Mouse (Mus musculus) heart, adult 11 months (tissue): Measurements from ENCODE around the gene Tbc1d9.

ENCODE experiments used
- DNase-seq: peaks from one replicate; pipeline ENCODE4 v3.0.0; 2022

The Tbc1d9 gene

DNA sequence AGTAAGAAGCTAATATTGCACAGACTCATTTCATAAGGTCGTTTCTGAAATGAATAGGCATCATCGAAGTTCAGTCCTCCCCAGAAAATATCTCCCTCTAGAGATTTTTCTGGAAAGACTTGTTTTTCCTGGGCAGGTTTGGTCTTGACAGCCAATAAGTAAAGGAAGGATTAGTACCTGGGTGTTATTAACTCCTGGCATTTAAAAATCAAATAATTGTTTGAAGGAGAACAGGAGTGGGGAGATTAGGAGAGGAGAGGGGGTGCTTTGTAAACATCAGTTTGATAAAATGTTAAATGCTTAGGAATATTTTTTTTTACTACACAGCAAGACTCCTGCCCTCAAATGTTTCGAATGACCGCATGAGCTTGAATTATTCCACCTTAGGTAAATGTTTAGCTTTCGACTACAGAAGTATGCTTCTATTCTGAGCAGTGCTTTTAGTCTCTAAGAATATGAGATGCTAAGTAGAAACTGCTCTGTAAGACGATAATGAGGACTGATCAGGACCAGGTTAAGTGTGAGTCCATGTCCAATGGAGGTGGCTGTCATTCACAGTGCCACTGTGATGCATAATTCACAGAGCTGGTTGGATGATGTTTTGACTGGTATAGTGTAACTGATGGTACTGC lies 16.8 kb downstream of the Tbc1d9 start:
- no peak for DNase-seq

DNA sequence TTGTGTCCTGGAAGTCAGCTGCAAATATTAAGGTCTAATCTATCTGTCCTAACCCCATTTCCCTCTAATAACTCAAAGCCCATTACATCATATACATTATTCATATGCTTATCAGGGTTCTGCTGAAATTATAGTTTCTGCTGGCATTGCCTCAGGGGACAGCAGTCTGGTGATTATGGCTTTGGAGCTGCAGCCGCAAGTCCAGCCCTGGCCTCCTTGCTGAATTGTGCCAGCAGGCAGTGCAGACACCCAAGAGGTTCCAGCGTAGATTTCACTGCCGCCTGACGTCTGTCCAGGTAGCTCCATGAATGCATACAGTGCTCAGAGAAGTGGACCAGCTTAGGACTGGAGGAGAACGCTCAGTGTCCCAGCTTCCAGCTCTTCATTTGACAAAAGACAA lies 17.6 kb downstream of the Tbc1d9 start:
- peak; percentile 78 for DNase-seq

DNA sequence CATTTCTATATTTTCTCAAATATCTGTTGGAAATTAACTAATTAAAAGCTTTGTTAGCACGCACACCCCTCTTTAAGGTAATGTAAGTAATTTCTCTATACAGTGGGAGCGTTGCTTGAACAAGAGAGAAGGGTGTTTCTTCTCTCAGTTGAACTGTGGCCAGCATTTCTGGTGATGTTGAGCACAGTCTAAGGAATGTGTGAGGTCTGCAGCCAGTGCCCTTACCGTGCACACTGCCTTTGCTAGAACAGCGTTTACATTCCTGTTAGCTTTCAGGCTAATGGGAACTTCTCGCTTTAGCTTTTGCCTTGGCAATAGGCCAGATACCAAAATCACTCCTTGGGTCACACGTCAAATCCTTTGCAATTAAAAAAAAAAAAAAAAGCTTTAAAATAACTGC lies 21.2 kb downstream of the Tbc1d9 start:
- peak; percentile 30 for DNase-seq

DNA sequence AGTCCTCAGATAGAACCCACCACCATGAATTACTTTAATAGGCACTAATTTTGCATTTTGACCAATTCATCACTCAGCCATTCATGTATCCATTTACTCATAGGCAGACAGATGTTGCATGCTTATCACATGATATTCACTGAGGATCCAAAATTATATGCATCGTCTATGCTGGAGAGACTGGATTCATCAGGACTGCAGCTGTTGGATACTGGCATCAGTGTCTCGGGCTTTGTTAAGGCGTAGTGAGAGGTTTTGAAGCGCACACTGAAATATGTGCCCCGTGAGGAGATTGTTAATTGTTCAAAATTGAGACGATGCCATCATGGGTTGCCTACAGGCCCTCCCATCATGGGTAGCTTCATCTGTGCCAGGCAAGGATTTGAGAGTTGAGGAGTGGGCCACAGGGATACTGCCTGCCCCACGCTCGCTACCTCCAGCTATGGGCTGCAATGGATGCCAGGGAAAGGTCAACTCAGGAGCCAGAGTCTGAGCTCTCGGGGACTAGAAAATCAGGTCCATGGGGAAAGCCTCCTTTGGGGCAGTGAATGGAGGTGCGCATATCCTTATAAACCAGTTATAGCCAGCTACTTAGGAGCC lies 22.3 kb downstream of the Tbc1d9 start:
- DNase-seq, result peak; percentile 61

DNA sequence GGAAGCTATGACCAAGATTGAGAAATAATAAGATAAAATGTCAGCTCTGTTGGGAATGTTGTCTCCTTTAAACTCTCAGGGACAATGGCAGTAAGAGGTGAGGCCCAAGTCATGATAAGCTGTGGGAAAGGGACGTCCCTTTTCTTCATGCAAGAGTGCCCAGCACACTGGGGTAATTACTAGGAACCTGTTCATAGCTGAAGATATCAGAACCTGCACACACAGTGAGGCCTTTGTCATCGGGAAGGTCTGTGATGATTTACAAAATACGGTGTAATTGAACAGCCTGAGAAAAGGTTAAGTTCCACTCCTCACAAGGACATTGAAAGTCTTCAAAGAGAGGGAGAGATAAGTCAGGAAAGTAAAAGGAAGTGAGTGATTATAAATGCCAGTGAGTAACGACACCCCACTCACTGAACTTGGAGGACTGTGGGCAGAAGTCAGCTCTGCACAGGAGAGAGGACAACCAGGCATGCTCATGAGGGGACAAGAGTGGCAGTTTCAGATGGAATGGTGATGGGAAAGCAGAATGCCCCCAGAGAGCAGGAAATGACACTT lies 24.5 kb downstream of the Tbc1d9 start:
- DNase-seq, result peak; percentile 36

DNA sequence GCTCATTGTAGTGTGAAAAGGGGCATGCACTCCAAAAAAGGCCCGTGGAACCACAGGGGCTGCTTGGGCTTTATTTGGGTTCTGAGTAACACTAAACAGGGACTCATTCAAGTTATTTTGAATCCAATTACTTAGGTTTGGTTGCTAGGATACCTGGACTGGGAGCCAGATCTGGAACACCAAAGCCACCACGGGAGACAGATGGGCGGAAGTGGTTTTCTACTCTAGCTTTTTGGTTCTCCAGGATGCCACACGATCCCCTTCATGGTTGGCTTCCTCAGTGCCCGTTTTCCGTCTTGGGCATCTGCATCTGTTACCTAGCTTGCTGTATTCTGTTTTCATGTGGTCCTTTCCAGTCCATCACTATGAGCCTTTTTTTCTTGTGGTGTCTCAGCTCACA lies 30.9 kb downstream of the Tbc1d9 start:
- no peak for DNase-seq

DNA sequence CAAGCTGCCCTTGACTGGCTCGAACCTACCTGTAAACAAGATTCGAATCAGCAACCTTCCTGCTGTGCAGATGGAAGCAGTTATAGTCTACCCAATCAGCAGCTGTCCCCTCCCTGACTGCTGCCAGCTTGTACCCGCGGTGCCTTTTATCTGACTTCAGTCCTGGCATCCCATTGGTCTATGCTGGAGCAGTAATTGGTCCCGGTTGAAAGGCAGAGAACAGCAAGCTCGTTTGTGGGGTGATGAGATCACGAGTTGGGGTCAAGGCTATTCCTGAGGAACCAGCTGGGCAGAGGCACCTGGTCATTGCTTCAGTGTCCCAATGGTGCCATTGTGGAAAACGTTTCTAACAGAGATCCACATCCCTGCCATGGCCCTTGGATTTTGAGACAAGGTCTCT lies 34.6 kb downstream of the Tbc1d9 start:
- no peak for DNase-seq

DNA sequence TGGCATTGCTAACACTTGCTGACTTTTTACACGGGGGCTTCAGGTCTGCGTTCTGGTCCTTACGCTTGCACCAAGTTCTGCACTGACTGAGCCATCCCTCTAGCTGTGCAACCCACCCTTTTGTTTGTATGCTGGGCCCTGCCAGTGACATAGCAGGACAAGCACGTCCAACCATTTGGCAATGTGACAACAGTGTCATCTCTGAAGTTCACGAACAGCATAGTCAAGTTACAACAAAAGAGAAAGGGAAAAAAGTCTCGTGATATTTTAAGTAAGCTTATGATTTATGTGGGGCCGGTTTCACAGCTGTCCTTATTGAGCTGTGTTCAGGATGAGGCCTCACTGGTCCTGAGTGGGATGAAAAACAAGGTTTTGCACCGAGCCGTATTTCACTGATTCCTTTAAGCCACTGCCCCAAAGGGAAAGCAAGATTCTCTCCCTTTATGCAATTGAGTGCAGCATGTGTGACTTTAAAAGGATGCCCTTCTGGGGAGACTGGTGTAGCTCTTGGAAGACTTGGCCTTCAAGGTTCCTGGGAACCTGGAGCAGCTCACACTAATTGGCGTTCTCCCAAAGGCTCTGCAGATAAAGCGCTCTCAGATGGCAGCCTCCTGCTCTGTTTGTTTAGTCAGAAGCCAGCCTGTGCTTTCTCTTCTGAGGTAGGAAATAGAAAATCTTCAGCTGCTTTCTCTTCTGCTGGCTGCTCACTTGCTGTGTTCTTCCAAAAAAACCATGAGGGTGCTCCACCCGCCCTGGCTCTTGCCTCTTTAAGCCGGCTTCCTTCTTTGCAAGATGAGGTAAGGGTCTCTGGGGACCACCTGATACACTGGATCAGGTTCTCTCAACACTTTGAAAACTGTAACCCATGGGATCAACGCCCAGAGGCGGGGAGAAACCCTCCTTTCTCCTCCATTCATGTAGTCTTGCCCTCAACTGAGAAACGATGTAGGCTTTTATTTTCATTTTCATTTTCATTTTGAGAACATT lies 35.3 kb downstream of the Tbc1d9 start:
- peak; percentile 92 for DNase-seq

DNA sequence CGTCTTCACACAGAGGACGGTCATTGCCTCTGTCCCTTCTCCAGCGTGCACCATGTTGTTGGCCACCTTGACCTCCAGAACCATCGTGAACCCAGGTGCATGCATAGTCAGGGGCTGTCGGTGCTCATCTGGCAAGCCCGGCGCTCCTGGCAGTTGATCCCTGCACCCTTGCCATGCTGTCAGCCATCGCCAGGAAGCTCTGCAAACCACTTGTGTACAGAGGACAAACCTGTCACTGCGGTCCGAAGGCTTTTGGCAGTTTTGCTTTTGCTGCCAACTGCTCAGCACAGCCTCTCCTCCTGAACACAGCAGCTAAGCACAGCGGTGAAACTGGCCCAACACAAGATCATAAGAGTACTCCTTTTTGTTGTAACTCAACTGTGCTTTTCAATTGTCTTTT lies 37.8 kb downstream of the Tbc1d9 start:
- DNase-seq, result peak; percentile 88

DNA sequence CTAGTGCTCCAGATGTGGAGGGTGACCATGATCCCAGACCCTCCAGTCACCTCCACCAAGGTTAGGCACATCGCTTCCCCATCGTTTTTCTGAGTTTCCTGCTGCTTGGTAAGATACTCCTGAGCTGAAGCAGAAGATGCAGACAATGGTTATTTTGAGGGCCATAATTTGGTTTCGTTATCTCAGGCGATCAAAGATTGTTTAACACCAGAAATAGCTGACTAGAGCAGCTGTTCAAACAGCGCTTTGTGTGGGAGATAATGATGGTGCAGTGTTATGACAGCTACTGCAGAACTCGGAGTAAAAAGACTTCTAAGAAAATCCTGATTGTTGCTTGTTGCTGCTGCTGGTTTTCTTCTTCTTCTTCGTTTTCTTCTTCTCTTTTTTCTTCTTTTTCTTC lies 40.8 kb downstream of the Tbc1d9 start:
- DNase-seq, result no peak

DNA sequence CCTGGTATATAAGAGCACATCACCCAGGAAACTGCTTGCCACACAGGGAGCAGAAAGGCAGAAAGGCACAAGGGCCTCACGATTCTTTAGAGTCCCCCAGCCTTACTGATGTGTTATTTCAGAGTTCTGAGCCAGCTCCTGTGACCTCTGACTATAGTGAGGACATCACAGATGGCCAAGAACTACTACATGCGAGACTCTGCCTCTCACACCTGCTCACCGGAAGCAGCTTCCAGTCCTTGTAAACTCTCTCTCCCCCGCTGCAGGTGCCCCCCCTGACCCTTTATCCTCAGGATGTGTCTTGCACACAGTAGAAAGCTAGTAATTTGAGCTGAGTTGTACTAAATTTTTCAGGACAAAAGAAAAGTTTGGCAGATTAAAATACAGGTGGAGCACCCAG lies 44.4 kb downstream of the Tbc1d9 start:
- DNase-seq, result peak; percentile 78

DNA sequence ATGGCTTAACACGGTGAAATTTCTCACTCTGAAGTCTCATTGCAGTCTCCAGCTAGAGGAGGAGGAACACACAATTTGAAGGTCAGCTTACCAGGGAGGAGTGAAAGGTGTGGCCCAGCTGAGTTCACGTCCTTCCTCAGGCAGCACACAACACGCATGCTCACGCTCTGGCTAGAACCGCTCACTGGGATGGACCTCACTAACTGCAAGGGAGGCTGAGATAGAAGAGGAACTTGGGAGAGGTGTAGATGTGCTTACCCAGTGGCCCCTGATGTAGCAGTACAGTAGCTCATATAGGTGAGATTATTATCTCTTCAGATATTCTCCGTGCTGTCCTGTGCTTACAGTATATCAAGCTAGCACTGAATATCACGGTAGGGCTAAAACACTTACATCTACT lies 45.5 kb downstream of the Tbc1d9 start:
- DNase-seq, result peak; percentile 61

DNA sequence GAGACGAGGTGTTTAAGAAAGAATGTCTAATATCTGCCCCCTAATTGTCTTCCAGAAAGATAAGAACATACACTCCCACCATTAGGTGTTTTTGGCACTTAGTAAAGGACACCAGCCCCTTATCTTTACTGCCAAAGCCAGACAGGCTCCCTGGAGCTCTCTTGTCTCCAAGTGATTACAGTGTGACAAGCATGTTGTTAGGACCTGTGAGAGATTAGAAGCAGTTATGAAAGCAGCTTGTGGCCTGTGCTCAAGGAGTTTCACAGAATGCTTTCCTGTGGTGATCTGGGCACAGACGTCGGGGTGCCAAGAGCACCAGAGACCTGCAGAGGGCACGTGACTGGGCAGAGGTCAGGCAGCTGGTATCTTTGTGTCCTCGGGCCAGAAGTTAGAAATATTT lies 49.9 kb downstream of the Tbc1d9 start:
- peak; percentile 92 for DNase-seq

DNA sequence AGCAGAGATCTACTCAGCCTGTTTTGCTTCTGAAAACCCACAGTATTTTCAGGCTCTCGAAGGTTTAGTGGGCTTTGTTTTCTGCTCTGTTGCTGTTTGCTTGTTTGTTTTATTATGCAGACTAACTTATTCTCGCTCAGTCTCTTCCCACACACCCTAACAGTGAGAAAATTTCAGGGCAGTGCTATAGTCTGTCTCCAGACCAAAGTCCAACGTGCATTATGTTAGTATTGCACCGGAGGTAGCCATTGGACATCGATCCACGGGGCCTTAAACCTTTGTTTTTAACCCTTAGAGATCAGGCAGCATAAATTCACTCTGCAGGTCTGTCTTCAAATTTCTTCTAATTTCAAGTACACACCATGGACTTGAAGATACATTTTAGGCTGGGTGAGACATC lies 51.4 kb downstream of the Tbc1d9 start:
- no peak for DNase-seq

DNA sequence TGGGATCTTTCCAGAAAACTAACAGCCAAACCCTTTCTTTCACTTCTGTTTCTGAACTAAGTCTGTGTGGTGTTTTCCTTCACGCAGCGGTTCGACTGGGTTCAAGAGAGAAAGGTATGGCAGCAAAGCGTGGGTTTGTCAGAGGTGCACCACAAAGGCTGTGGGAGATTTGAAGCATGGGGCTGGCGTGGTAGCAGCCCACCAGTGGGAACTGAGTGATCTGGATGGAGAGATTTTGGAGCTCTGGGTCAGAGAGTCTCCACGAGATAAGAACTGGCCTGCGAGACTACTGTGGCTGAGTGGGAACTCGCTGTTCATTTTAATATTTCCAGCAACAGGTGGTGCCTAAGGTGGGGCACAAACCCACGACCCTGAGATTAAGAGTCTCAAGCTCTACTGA lies 52.0 kb downstream of the Tbc1d9 start:
- peak; percentile 84 for DNase-seq

DNA sequence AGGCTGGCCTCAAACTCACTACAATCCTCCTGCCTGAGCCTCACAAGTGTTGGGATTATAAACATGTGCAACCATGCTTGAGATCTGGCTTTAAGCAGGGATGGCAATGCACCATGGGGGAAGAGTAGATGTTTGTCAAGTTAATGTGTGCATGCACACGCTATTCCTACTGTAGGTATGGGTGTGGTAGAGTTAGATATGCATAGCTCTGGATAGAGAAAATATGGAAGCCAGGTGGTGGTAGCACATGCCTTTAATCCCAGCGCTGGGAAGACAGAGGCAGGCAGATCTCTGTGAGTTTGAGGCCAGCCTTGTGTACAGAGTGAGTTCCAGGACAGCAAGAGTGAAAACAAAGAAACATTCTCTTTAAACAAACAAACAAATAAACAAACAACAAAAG lies 52.7 kb downstream of the Tbc1d9 start:
- peak; percentile 63 for DNase-seq

DNA sequence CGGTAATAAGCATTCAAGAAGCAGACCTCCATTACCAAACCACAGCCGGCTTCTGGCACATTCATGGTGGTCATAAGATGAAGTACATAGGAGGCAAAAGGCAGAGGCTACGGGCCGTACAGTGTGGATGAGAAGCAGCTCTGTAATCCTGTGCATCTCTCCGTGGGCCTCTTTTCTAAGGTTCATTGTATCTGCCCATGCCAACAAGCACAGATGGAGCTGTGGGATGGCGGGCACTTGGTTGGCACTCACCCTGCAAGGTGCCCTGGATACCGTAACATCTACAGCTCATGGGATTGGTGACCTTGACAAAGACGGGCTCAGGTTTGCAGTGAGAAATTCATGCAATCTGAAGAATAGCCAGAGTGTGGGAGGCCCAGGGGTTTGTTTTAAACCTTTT lies 54.2 kb downstream of the Tbc1d9 start:
- DNase-seq, result no peak

DNA sequence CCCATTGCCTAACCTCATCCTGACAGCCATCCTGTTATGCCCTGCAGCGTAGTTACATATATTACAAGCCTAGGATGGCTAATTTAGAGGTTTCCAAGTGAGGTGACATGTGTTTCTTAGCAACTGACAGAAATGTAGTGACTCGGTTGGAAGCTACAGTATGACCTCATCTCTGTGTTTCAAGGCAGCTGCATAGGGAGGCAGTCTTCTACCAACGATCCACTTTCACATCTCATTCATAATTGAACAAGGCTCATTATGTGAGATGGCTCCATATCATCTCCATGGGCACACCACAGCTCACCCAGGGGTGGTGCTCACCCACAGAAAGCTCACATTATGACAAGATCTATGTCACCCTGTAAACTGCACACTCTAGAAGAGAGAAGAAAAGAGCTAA lies 55.6 kb downstream of the Tbc1d9 start:
- DNase-seq, result no peak

DNA sequence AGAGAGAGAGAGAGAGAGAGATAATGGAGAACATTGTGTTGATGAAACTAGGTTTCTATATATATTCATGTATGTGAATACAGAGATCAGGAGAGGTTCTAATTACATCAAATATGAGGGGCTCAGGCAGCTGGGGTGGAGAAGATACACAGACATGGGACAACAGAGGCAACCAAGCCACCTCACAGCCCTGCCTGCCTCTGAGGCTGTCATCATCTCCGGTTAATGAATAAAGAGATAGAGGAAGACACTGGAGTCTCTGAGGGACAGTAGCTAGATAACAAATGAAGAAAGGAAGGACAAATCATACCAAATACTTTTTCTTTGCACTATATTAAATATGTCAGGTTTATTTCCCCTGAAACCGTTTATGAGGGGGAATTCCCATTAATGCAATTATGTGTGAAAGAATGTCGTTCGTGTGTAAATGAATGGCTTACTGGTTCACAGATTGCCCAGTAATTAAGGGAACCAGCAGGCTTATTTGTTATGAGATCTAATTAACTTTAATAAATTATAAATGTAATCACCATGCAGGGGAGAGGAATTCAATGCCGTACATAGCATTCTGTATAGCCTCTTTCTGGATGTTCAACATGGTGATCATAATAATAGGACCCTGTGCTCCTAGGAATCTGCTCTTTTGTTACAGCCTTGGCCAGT lies 59.7 kb downstream of the Tbc1d9 start:
- DNase-seq, result no peak

DNA sequence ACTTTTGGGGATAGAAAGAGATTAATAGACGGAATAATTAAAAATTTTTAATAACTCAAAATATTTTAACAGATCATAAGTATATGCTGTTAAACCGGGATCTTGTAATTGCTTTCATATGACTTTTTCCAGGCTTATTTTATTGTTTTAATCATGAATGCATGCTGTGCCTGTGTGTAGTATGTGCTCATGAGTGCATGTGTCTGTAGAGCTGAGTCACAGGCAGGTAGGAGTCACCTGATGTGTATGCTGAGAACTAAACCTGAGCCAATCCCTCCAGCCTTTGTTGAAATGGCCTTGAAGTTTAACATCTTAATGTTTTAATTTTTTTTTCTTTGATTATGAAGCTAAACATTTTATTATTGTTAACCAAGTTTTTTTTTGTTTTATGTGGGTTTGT lies 60.4 kb downstream of the Tbc1d9 start:
- DNase-seq, result no peak

DNA sequence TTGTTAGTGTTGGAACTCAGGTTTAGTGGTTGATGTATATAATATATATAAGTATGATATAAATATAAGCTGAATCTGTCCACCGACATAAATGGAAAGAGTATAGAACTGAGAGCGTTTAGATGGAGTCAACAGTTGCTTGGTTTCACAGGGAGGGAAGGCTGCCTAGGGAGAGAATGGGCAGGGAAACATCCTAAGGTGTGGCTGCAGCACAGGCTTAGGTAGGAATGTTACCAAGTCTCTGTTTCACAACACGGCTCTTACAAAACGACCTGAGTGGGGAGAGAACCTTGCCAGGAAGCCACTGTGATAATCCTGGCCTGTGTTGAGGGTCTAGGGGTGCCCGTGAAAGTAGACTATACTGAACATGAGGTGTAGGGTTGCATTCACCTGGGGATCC lies 62.2 kb downstream of the Tbc1d9 start:
- no peak for DNase-seq

DNA sequence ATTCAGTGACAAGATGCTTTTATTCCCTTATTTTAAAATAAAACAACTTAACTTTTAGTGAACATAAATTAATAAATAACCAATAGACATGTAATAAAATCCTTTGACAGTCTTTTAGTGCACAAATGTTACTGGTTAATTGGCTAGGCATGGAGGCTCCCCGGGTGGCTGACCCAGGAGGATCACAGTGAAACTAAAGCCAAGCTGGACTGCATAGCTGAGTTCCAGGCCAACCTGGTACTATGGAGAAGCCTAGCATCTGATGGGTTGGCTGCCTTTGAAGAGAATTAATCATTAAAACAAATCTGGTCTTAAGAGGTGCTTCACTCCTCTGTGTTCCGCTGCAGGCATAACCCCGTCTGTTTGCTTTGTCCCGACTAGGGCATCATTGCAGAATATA lies 67.9 kb downstream of the Tbc1d9 start:
- DNase-seq, result no peak

DNA sequence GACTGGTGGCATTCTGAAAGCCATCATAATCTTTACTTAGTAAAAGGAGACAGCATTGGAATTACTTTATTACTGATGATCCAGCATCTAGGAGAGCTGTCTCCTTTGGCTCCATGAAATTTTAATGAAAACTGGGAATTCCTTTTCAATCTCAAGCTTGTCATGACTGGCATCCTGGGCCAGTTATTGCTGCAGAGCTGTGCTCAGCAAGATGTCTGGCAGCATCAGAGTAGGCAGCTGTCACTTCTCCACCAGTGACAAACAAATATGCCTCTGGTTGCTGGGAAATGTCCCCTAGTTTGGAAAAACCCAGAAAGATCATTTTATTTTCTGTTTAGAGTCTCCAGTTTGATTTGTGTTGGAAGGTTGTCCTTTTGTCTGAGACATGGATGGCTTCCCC lies 74.2 kb downstream of the Tbc1d9 start:
- DNase-seq, result no peak
